Mouse (Mus musculus) urinary bladder, adult 2 months (tissue): ENCODE results near the gene Prss36. TPM values are rescaled to one million over a fixed set of nuclear protein-coding genes. Genes with fewer than 3 reads are reported as not detected.
"Not testable (repeated sequence)": the region's sequence is repeated elsewhere in the genome, so short reads cannot be mapped to it uniquely, and the experiment has no call there.

Source experiments
- DNase-seq: peaks from one replicate; pipeline ENCODE4 v3.0.0; 2022; ENCODE audit warnings: low spot score
- polyA plus RNA-seq: library from polyadenylated mRNA; depleted of rRNA; stranded (reverse); fragments of >200 nt; gene quantifications from 2 replicates; pipeline ENCODE4 v1.2.3, GENCODE M21; 2012; rRNA removed

Gene Prss36
- polyA plus RNA-seq, 1 experiment, result 13.5 TPM

DNA sequence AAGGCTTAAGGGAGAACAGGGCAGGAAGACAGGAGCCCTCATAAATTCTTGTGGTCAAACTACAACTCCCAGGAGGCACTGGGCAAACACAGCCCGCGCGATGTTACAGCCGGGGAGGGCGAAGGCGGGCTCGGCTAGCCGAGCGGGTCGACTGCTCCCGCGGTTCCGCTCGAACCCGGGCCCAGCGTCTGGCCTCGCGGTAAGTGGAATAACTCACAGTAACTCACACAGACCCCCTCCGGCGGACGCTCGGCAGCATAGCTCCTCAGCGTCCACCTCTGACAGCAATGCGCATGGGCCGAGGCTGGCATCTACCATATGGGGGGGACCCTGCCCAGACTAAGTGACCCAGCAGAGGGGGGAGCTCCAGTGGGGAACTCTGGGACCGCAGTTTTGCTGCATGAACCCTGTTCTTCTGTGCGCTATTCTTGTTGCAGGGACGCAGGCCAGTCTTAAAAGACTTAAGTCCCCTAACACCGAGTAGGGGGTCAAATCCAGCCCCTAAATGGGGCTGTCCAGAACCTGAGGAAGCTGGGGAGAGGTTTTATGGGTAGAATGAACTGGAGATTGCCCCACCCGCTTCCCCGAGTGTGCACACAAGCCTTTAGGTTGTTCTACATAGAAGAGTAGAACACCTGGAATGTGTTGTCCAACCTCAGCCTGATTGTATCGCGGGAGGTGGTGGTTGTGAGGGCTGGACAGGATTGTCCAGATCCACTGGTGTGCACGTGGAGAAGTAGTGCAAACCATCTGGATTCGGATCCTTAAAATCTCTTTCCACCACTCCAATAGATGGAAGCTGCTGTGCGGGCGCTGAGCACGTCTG lies 42.3 kb downstream of the Prss36 start, which contains the start of gene Bckdk:
Gene Bckdk (plus strand): TSS at position 112 of the 826 bp plus-strand sequence.
- peak; percentile 73 for DNase-seq

DNA sequence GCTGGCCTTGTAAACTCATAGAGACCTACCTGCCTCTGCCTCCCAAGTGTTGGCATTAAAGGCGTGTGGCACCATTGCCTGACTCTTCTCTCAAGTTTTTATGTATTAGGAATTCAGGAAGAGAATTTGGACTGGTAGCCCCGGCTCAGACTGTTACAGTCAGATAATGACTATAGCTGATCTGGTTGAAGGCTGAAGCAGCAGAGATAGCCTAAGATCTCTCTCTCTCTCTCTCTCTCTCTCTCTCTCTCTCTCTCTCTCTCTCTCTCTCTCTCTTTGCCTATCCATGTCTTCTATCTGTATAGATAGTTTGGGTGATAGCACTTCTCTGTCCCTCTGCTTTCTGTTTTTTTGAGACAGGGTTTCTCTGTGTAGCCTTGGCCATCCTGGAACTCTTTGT lies 44.8 kb downstream of the Prss36 start:
- no peak for DNase-seq

DNA sequence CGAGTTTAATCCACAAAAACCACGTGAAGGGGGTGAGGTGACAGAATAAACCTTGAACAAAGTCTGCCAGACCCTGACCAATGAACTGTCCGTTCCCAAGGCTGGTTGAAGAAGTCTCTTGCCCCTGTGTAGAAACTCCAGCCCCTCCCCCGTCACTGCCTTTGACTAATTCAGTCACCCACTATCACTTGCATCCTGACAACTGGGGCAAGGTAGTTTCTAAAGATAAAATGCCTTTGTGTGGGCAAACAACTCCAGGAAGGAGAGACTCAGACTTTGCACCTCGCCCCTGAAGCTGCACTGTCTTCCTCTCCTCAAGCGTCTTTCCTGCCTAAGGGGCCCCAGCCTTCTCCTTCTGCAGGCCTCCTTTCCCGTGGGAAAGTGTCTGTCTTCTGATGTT lies 46.5 kb downstream of the Prss36 start:
- DNase-seq, result no peak

DNA sequence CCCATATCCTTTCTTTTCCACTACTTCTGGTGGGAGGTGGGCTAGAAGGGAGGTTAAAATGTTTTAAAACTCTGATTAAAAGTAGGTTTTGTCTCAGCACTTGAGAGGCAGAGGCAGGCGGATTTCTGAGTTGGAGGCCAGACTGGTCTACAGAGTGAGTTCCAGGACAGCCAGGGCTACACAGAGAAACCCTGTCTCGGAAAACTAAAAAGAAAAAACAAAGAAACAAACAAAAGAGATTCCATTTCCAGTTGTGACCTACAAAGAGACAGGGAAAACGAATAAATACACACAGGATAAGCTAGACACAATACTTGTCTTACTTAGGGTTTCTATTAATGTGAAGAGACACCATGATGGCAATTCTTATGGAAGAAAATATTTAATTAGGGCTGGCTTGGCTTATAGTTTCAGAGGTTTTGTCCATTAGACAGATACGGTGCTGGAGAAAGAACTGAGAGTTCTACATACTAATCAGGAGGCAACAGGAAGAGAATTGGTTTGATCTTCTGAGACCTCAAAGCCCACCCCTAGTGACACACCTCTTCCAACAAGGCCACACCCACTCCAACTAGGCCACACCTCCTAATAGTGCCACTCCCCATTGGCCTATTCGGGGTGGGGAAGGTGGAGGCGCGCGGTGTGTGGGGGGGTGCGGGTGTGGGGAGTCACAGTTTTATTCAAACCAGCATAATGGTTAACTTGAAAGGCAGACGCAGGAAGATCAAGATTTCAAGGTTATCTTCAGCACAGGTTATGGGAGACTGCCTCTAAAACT lies 48.2 kb downstream of the Prss36 start:
- no peak for DNase-seq

DNA sequence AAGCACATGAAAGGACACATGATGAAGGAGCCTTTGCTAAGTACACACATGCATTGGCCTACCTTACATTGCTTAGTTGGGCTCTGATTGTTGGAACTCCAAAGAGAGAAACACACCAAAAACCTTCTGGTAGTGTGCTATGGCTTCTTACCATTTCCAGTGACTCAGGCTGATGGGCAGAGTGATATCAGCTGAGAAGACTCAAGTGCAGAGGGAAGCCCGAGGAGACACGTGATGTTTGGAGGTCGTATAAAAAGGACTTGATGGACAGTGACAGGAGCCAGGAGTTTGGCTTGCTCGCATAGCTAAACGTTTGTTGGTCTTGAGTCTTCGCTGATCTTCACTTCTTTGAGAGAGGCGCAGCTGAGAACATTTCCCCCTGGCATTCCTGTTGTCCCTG lies 49.0 kb downstream of the Prss36 start:
- DNase-seq, result no peak

DNA sequence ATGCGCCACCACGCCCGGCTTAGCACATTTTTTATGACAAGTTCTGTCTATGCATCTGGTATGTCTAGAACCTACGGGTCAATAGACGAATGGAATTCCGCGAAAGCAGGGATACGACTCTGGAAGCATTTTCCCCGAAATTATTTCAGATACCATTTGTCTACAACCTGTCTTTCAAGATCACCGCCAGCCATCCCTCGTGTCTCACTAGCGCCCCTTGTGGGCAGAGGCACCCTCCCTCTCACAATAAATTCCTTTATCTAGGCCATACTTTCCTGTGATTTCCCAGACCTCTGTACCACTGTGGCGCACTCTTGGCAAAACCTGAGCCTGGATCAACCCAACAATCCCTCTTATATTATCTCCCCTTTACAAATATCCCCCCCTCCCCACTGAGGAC lies 50.1 kb downstream of the Prss36 start:
- no peak for DNase-seq

DNA sequence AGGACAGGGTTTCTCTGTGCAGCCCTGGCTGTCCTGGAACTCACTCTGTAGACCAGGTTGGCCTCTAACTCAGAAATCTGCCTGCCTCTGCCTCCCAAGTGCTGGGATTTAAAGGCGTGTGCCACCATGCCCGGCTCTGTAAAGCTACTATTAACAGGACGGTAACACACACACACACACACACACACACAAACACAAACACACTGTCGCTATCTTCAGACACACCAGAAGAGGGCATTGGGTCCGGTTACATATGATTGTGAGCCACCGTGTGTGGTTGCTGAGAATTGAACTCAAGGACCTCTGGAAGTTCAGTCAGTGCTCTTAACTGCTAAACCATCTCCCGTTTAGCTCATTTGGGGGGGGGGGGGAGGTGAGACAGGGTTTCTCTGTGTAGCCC lies 50.6 kb downstream of the Prss36 start:
- DNase-seq, result not testable (repeated sequence)

DNA sequence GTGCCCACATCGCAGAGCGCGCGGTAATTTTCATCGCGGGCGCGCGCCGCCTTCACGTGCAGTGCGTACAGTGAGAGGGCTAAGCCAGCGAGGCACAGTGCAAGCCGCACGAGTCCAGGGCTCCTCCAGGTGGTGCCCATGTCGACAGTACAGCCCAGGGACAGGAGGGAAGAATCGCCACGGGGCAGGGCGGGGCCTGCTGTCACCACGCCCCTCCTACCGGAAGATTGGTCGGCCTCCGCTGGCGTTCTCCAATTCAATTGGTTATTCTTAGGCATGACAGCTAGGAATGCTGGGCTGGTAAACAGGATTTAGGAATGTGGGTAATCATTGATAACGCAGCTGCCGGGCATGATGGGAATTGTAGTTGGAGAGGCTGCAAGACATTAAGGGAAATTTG lies 51.1 kb downstream of the Prss36 start, which contains the start of the genes Gm21974 and Vkorc1:
Gene Gm21974 (minus strand): TSS at position 13 of the 400 bp plus-strand sequence.
Gene Vkorc1 (minus strand): TSS at position 176 of the 400 bp plus-strand sequence.
- DNase-seq, result peak; percentile 82

DNA sequence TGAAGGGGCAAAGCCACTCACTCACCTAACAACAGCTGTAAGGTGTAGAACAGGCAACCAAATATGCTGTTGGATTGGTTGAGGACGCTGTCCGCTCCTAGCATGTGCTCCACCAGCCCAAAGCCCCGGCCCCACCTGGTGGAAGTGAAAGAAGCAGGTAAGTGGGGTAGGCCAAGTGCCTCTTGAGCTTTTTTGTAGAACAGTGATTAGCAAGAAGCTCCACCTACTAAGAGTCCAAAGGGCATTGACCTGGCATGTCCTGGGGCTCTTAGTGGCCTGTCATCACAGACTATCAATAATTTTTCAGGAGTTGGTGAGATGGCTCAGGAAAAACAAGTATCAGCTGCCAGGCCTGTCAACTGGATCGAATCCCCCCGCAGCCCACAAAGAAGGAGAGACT lies 52.0 kb downstream of the Prss36 start:
- no peak for DNase-seq

DNA sequence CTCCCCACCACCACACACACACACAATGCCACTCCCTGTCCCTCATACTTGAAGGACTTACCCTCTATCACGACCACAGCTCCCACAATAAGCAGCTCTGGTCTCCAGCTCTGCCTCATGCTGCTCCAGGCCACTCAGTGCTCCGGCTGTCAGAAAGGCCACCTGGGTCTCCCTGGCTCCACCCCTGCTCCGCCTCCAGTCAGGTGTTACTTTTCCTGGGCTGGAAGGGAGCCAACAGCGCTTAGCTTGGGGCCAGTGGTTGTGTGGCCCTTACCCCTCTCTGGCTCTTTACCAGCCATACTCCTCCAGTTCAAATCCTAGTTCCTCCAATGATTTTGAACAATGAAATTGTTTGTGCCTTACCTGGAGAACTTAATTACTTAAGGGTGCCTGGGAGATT lies 55.7 kb downstream of the Prss36 start, which contains the start of gene Prss53:
Gene Prss53 (minus strand): TSS at position 173 of the 400 bp plus-strand sequence.
- DNase-seq, result peak; percentile 18

DNA sequence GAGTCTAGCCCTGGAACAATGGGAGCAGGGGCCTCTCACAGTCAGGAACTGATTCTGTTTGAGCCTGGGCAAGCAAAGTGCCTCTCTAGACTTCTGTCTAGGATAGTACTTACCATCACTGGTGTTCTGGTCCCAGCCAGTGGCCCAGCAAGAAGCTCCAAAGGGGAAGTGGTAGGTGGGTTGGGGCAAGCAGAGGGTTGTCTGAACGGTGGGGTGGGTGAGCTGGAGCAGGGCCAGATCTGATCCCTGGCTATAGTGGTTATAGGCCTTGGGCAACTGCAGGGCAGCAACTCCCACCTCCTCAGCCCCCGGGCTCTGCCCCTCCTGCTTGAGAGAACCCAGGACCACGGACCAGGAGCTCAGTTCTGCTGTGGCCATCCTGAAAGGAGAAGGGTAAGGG lies 57.7 kb downstream of the Prss36 start:
- peak; percentile 20 for DNase-seq

DNA sequence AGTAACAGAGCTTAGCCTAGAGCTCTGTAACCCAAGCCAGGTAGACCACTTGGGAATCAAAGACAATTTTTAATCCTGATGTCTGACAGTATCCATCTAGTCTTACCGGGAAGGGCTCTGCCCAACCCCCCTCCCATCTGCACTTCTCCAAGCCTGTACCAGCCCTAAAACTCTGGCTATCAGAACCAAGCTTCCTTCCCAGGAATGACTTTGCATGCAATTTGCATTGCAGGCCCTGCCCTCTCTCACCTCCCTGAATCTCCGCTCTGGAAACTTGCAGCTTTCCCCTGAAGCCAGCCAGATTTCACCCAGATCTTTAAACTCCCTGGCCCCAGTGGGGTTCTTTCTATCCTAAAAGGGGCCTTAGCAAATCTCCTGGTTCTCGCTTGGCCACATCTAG lies 58.7 kb downstream of the Prss36 start:
- no peak for DNase-seq

DNA sequence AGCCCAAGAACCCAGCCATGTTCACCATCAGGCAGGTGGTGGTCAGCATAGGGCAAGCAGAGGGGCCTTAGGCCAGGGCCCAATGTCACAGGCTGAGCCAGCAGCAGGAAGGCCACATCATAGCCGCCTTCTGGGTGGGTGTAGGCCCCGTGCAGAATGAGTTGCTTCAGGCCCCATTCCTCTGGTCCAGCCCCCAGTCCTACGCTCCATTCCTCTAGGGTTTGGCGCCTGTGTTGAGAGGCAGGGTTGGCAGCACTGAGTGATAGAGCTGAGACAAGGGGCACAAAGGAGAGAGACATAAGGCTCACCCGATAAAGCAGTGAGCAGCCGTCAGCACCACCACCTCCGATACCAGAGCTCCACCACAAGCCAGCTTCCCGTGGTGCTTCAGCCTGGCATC lies 59.3 kb downstream of the Prss36 start:
- DNase-seq, result peak; percentile 18

DNA sequence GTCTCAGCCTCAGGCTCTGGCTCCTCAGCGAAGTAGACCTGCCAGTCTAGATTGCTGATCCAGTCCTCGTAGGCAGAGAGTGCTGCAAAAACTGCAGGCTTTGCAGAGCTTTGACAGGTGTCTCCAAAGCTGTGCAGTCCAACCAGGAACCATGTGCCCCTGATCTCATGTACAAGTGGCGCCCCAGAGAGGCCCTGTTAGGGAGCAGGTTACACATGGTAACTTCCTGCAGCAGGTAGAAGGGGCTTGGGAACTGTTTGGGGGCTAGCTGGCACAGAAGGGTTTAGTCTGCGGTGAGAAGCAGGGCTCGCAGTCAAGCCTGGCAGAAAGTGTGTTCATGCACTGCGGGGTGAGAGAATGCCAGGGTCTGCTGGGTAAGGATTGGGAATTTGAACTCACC lies 60.0 kb downstream of the Prss36 start:
- peak; percentile 18 for DNase-seq

DNA sequence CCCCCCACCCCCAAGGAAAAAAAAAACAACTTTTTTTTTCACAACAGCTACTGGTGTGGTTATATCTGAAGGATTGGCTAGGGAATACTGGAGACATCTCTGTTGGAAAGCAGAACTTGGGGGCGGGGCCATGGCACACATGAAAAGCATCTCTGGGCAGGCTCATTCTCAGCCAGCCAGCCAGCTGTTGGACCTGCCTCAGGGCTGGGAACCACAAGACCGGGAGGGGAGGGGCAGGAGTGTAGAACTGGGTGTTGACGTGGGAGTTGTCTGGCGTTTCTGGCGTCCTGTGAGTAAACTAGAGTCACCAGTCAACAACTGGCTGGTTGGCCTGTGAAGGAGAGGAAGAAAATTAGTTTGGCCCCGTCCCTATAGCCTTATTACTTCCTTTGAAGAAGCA lies 60.6 kb downstream of the Prss36 start:
- peak; percentile 22 for DNase-seq

Other genes with a start within 250 kb of the Prss36 start
- gene Bcl7c, start 237.8 kb downstream of the Prss36 start, polyA plus RNA-seq, result 26.0 and 30.3 TPM in 2 replicates
- 11.0 and 13.7 TPM in 2 replicates for gene Ctf1, start 234.0 kb downstream of the Prss36 start, polyA plus RNA-seq
- gene Ctf2, start 214.6 kb downstream of the Prss36 start, polyA plus RNA-seq, result not detected in 2 replicates
- 14.5 and 15.5 TPM in 2 replicates for gene Fbxl19, start 202.2 kb downstream of the Prss36 start, polyA plus RNA-seq
- gene Orai3, start 176.9 kb downstream of the Prss36 start, polyA plus RNA-seq, result 36.0 and 42.3 TPM in 2 replicates
- gene Setd1a, start 170.1 kb downstream of the Prss36 start, polyA plus RNA-seq, result 4.8 and 13.9 TPM in 2 replicates
- 0.21 TPM in 1 of 2 replicates, not detected in the other for gene Gm49388, start 161.1 kb downstream of the Prss36 start, polyA plus RNA-seq
- 65.7 and 77.6 TPM in 2 replicates for gene Hsd3b7, start 146.1 kb downstream of the Prss36 start, polyA plus RNA-seq
- 161 and 178 TPM in 2 replicates for gene Stx4a, start 122.4 kb downstream of the Prss36 start, polyA plus RNA-seq
- gene Stx1b, start 122.2 kb downstream of the Prss36 start, polyA plus RNA-seq, result 6.4 and 6.9 TPM in 2 replicates
- 12.2 and 15.6 TPM in 2 replicates for gene Zfp646, start 70.5 kb downstream of the Prss36 start, polyA plus RNA-seq
- gene Zfp668, start 69.9 kb downstream of the Prss36 start, polyA plus RNA-seq, result 2.9 and 4.1 TPM in 2 replicates
- 2.9 and 3.9 TPM in 2 replicates for gene Prss53, start 55.8 kb downstream of the Prss36 start, polyA plus RNA-seq
- not detected in 2 replicates for gene Gm21974, start 51.3 kb downstream of the Prss36 start, polyA plus RNA-seq
- 204 and 211 TPM in 2 replicates for gene Vkorc1, start 51.1 kb downstream of the Prss36 start, polyA plus RNA-seq
- gene Bckdk, start 42.6 kb downstream of the Prss36 start, polyA plus RNA-seq, result 71.8 and 76.9 TPM in 2 replicates
- 27.2 and 31.9 TPM in 2 replicates for gene Kat8, start 34.2 kb downstream of the Prss36 start, polyA plus RNA-seq
- 54.6 and 66.0 TPM in 2 replicates for gene Prss8, start 16.6 kb downstream of the Prss36 start, polyA plus RNA-seq
- 388 and 390 TPM in 2 replicates for gene Fus, start 20.7 kb upstream of the Prss36 start, polyA plus RNA-seq
- 57.9 and 68.3 TPM in 2 replicates for gene Pycard, start 47.1 kb upstream of the Prss36 start, polyA plus RNA-seq
- 0.78 and 0.91 TPM in 2 replicates for gene Trim72, start 57.2 kb upstream of the Prss36 start, polyA plus RNA-seq
- gene Itgam, start 115.9 kb upstream of the Prss36 start, polyA plus RNA-seq, result 7.9 and 9.1 TPM in 2 replicates
- gene Gm49368, start 116.0 kb upstream of the Prss36 start, polyA plus RNA-seq, result 0.04 TPM in 1 of 2 replicates, not detected in the other
- 3.4 and 3.8 TPM in 2 replicates for gene Itgax, start 182.8 kb upstream of the Prss36 start, polyA plus RNA-seq
- 0.09 and 0.39 TPM in 2 replicates for gene Itgad, start 207.7 kb upstream of the Prss36 start, polyA plus RNA-seq